Mouse (Mus musculus) right cerebral cortex, postnatal 10 days (tissue): ENCODE data around the gene Qpct.
A peak's percentile ranks its signal among the peaks of the same experiment; 100 is the strongest.

ENCODE experiments used
- DNase-seq, 2 experiments: peaks; one replicate each; pipeline ENCODE4 v3.0.0; 2021; ENCODE audit warnings: low spot score in 2 of 2

Qpct gene

GRCm38 (mm10) chr17:79051606-79052005, at the start of gene Qpct:
Qpct (plus strand) TSS chr17:79051906.
- no peak for DNase-seq

GRCm38 (mm10) chr17:79013625-79014024, 38.1 kb upstream of the Qpct start:
- no peak for DNase-seq

- no peak for DNase-seq
These were observed 36.6 kb upstream of the Qpct start for GRCm38 (mm10) chr17:79014911-79015685.

GRCm38 (mm10) chr17:79015831-79016230, 35.9 kb upstream of the Qpct start:
- DNase-seq, result no peak

- no peak for DNase-seq
These were observed 33.3 kb upstream of the Qpct start for GRCm38 (mm10) chr17:79018422-79018821.

DNA sequence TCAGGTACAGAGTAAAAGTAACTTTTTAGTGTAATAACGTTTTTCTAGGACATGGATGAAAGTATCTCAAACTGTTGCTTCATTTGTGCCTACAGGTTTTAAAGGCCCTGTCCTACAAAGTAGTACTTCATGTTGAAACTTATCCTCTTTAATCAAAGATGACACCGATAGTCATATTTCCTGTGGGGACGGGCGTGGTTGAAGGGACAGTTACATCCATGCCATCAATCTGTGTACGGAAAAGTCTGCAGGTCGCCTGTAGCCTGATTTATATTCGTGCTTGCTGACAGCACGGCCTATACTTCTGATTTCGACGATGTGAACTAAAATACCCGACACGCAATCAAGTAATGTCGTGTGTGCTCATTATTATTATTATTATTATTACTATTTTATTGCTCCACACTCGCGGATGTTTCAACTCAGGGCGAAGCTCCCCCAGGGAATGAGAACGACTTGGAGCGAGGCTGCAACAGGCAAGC, 31.9 kb upstream of the Qpct start:
- no peak for DNase-seq

DNA sequence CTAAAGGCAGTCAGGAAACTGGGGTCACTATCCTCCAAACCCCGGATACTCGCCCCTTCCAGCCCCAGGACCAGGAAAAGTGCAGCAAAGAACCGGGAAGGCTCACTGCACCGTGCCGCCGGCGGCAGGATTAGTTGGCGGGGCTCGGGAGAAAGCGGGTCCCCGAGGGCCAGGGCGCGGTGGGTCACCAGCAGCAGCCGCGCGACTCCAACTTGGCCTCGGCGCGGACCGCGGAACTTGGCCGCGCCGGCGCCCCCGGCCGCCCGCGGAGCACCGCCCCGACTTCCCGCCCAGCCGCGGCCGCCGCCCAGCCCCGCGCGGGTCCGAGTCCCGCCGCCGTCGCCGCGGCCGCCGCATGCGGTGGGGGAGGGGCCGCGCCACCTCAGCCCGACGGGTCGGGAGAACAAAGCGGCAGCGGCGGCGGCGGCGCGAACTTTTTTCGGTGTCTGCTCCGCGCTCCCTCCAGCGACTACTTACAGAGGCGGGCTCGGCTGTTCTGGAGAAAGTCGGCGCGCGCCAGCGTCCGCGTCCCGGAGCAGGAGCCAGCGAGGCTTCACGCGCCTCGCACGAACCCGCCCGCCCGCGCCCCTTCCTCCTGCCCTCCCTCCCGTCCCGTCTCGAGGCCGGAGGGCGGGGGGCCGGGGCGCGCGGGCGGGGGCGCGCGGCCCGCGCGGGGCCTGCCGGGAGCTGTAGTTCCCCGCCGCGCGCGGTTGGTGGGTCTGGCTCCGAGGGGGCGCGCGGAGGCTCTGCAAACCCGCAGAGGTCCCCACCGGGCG, 31.3 kb upstream of the Qpct start, which contains the start of gene Prkd3:
Prkd3 (minus strand) TSS at position 609 of the 776 bp plus-strand sequence.
- peak; percentile 60 to 66 for DNase-seq

DNA sequence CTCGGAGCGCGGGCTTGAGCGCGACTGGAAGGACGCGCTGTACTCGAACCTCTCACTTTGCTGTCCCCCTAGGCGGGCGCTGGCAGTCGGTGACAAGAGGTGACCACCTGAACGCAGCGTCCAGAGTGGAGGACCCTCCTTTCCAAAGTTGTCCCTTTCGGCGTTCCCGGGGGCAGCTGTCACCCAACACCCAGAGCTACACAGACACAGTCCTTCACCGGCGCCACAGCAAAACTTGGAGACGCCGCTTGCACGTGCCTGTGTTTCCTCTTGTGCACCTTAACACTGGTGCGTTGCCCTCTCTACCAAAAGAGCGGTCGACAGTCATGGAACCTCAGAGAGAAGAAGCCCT, 30.7 kb upstream of the Qpct start:
- DNase-seq, result no peak

DNA sequence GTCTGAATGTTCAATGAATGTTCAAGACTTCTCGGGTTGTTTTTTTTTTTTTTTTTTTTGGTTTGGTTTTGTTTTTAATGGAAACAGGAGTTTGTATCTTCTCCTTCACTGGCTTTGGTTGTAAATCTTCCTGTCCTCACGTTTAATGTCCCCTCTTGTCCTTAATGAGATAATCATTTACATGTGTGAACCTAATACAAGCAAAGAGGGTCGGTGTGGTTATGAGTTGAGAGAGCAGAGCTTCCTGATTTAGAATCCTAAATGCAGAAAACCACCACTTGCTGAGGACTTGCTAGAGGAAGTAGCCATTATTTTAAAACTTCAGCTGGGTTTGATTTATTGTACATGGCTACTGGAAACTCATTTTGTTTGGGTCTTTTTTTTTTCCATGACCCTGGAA, 29.0 kb upstream of the Qpct start:
- DNase-seq, result no peak

DNA sequence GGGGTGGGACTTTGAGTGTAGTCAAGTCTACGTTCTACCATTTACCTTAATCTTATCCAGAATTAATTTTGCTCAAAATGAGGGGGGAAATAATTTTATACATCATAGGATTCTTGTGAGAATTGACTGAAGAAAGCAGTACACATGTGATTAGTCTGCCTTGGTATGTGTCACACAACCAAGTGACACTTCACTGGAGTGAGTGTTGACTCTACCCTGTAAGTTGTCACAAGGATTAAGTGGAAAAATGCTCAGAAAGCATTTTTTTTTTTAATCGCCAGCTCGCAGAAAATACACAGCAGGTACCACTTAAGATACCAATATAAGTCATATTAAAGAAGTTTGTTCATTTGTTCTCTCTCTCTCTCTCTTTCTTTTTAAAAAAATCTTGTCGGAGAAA, 27.2 kb upstream of the Qpct start:
- no peak for DNase-seq

- no peak for DNase-seq
These were observed 22.5 kb upstream of the Qpct start for GRCm38 (mm10) chr17:79029226-79029625.

- DNase-seq, result no peak
These were observed 20.1 kb upstream of the Qpct start for GRCm38 (mm10) chr17:79031569-79031968.

DNA sequence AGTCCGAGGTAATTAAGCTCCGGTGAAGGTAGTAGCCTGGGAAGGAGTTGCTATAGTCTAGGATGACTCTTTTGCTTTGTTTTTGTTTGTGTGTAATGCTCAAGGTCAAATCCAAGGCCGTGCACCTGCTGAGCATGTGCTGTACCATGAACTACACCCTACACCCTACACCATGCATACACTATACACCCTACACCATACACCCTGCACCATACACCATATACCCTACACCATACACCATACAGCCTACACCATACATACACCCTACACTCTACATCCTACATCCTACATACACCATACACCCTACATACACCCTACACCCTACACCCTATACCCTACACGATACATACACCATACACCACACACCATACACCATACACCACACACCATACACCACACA, 18.9 kb upstream of the Qpct start:
- no peak for DNase-seq

DNA sequence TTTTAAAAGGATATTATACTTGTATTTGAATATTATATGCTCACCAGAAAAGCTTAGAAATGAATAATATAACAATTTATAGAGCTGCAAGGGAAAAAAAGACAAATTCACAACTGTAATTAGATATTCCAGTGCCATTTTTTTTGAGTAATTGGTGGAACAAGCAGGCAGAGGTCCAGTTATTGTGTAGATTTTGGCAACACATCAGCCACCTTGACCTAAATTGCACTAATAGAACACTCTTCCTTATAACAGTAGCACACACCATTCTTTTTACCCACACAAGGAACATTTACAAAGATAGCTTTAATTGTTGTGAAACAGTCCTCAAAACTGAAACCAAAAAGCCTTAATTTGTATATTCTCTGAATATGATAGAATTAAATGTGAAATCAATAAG, 12.0 kb upstream of the Qpct start:
- DNase-seq, result no peak

DNA sequence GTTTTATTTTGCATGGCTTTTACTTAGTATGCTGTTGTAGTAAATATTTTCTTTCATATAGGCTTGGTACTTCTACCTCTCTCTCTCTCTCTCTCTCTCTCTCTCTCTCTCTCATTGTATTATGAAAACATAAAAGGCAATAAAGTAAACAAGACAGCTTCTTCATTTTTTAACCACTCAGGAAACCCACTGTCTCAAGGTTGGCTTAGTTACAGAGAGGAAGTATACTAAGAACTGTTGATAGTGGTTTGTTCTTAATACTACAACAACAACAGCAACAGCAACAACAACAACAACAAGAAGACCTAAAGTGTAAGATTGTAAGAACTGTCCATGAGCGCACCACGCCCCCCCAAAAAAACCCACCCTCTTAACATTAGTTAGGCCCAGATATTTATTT, 8.0 kb upstream of the Qpct start:
- no peak for DNase-seq

DNA sequence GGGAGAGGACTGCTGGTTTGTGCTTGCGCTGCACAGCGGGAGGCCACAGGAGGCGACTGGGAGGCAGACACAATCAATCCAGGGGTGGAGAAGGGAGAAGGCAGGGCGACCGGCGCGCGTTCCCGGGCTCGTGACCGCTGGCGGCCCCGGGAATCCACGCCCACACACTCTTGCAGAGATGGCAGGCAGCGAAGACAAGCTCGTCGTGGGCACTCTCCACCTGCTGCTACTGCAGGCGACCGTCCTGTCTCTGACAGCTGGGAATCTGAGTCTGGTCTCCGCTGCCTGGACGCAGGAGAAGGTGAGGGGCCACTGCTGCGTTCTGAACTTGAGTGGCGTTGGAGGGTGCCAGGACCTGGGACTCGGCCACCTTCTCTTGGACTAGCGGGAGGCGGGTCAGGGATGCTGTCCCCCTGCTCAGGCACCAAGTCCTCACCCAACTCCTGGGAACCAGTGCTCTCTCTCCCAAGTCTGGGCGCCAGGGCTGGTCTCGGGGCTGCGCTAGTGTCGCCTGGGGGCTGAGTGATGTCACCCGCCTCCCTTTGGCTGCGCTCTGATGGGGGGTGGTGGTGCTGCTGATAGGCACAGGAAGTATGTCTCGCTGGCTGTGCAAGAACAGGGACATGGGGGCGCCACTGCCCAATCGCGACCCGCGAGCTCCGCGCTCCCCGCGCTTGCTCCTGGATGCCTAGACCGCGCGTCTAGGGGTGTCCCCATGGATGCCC, 544 bp downstream of the Qpct start:
- DNase-seq, result peak; percentile 80 to 87

DNA sequence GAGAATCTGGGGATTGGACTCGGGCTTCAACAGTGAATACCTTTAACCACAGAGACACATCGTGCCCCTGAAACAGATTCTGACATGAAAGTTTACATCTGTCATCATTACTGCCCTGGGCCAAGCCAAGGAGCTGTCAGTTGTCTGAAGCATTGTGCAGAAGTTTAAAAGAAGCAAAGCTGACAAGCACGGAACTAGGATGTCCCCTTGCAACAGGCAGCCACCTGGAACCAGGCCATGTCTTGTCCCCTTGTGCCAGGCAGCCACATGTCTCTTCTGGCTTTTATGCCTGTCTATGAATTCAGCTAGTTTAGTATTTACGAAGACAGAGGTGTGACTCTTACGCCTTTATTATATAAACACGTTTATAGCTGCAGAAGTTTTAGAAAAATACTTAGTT, 6.6 kb downstream of the Qpct start:
- DNase-seq, result no peak

DNA sequence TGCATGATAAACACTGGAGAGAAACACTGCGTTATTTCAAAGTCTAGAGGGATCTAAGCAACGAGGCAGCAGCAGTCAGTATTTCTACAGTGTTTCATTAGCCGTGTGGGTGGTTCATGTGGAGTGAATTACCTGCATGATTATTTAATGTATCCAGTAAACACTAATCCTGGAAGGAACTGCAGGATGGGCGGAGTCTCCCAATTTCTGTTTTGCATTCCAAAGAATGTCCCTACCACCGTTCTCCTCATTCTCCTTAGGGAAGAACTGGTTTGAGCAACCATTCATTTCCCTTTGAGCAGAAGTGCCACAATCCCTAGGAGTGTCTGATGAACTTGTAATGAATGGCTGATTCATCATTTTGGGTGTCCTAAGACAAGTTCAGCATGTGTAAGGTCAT, 8.5 kb downstream of the Qpct start:
- no peak for DNase-seq

- no peak for DNase-seq
These were observed 12.5 kb downstream of the Qpct start for GRCm38 (mm10) chr17:79064250-79064649.

GRCm38 (mm10) chr17:79068581-79068980, 16.9 kb downstream of the Qpct start:
- DNase-seq, result no peak

GRCm38 (mm10) chr17:79069019-79069418, 17.3 kb downstream of the Qpct start:
- DNase-seq, result no peak

DNA sequence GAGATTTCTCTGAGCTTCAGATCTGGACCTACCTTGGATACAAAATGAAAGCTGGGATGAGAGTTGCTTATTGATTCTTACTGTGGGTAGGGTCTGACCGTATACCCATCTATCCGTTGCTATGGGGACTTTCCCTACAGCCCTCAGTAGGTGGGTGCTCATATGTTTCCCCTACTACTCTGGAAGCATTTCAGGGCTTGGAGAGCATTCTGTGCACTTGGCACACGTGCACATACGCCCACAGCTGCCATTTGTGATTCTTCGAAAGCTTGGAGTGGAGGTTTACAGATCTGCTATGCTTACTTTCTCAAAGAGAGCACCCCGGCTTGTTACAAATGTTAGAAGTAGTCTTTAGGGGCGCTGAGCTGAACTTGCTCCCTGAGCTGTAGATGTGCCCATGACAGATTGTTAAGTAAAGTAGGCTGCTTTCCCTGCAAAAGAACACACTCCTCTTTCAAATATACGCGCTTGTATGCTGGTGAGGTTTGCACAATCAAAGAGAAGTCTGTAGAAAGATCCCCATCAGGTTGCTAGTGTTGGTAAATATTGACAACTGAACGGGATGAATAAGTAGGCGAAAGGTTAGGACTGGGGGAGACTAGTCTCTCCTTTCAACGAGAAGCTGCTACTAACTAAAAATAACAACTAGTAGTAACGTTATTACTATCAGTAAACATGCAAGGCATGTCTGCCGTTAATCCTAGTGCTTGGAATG, 18.2 kb downstream of the Qpct start:
- peak; percentile 76 to 80 for DNase-seq
